In the genomic region with DNA sequence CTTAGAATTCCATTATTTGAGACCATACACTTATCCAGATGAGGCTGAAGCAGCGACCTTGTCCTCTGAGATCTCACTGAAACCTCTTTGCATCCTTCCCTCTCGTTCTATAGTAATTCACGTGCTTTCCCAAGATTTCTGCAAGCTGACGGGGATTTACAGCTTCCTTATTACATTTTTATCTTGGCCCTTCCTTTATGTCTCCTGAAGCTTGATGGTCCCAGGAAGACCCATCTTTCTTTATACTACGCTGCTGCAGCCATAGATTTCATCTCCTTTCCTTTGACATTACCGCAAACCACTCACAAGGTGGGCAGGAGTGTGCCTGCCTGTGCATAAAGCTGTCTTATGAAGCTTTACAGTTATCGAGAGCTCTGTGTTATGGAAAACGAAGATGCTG, we compare ENCODE assay signal across 34 mouse cellular contexts.
"Had no signal": no experiment of that assay in that cellular context is flagged by ENCODE, and none has a peak within 500 bp of the region (broad histone marks: within the 10 kb centered on the region; RNA-seq: fewer than 3 reads in every experiment).

No protein-coding gene starts in this region.

- H3K4me3 ChIP-seq: heart, embryonic 10.5 days; heart, embryonic 12.5 days; heart, embryonic 13.5 days; heart, embryonic 15.5 days; hindbrain, embryonic 10.5 days; hindbrain, embryonic 12.5 days; hindbrain, embryonic 13.5 days; hindbrain, embryonic 15.5 days; intestine, embryonic 15.5 days; kidney, embryonic 15.5 days; layer of hippocampus, adult 2 months had no signal

- H3K27me3 ChIP-seq: heart, embryonic 12.5 days; heart, embryonic 13.5 days; heart, embryonic 15.5 days; hindbrain, embryonic 12.5 days; hindbrain, embryonic 13.5 days; hindbrain, embryonic 15.5 days; intestine, embryonic 15.5 days; kidney, embryonic 15.5 days had no signal

- ATAC-seq: hindbrain, embryonic 16.5 days; hindbrain, postnatal 0 days; inflammation-experienced regulatory T-cells, adult 6 months; intestine, embryonic 15.5 days; intestine, embryonic 16.5 days; intestine, postnatal 0 days had no signal

- H3K27ac ChIP-seq: heart, embryonic 10.5 days; heart, embryonic 13.5 days; heart, embryonic 15.5 days; hindbrain, embryonic 10.5 days; hindbrain, embryonic 12.5 days; hindbrain, embryonic 13.5 days; hindbrain, embryonic 14.5 days; hindbrain, embryonic 15.5 days; hindbrain, postnatal 0 days; intestine, embryonic 15.5 days; kidney, embryonic 15.5 days; kidney, postnatal 0 days; layer of hippocampus, adult 2 months had no signal

- H3K9ac ChIP-seq: heart, embryonic 12.5 days; heart, embryonic 13.5 days; heart, embryonic 15.5 days; hindbrain, embryonic 12.5 days; hindbrain, embryonic 13.5 days; hindbrain, embryonic 14.5 days; hindbrain, embryonic 15.5 days; intestine, embryonic 15.5 days; kidney, embryonic 15.5 days had no signal

- H3K36me3 ChIP-seq: heart, embryonic 10.5 days; heart, embryonic 12.5 days; heart, embryonic 13.5 days; heart, embryonic 15.5 days; hindbrain, embryonic 10.5 days; hindbrain, embryonic 12.5 days; hindbrain, embryonic 13.5 days; hindbrain, embryonic 15.5 days; intestine, embryonic 15.5 days; kidney, embryonic 15.5 days had no signal

- H3K4me2 ChIP-seq: heart, embryonic 11.5 days; heart, embryonic 12.5 days; heart, embryonic 13.5 days; heart, embryonic 15.5 days; hindbrain, embryonic 12.5 days; hindbrain, embryonic 13.5 days; hindbrain, embryonic 14.5 days; hindbrain, embryonic 15.5 days; intestine, embryonic 15.5 days; kidney, embryonic 15.5 days had no signal

- DNase-seq: heart, postnatal 14 days; heart, postnatal 36 days; heart, postnatal 4 days; kidney, adult 11 months; kidney, adult 18-20 months; kidney, adult 2 months; kidney, adult 8-10 months; kidney, adult 9 months; kidney, postnatal 10 days; kidney, postnatal 14 days; kidney, postnatal 25 days; kidney, postnatal 36 days; kidney, postnatal 4 days; layer of hippocampus, adult 9-11 months; layer of hippocampus, postnatal 36 days had no signal

- H3K9me3 ChIP-seq: heart, embryonic 10.5 days; heart, embryonic 12.5 days; heart, embryonic 13.5 days; heart, embryonic 15.5 days; hindbrain, embryonic 12.5 days; hindbrain, embryonic 13.5 days; intestine, embryonic 15.5 days; kidney, embryonic 15.5 days had no signal

- H3K4me1 ChIP-seq: heart, embryonic 10.5 days; heart, embryonic 12.5 days; heart, embryonic 13.5 days; heart, embryonic 15.5 days; hindbrain, embryonic 12.5 days; hindbrain, embryonic 13.5 days; hindbrain, embryonic 15.5 days; intestine, embryonic 15.5 days; kidney, embryonic 15.5 days had no signal
